Mouse (Mus musculus) hematopoietic multipotent progenitor cell, adult 10-12 weeks (in vitro differentiated cells): ENCODE measurements around the gene Gm14851. TPM values are rescaled to one million over a fixed set of nuclear protein-coding genes. Genes with fewer than 3 reads are reported as not detected.

Experiments
- polyA plus RNA-seq: library from polyadenylated mRNA; stranded (reverse); fragments of >175 nt; gene quantifications from 2 replicates; pipeline ENCODE4 v1.2.3, GENCODE M21; 2012; ENCODE audit warnings: low replicate concordance

Gene Gm14851
- polyA plus RNA-seq = not detected in 2 replicates

DNA sequence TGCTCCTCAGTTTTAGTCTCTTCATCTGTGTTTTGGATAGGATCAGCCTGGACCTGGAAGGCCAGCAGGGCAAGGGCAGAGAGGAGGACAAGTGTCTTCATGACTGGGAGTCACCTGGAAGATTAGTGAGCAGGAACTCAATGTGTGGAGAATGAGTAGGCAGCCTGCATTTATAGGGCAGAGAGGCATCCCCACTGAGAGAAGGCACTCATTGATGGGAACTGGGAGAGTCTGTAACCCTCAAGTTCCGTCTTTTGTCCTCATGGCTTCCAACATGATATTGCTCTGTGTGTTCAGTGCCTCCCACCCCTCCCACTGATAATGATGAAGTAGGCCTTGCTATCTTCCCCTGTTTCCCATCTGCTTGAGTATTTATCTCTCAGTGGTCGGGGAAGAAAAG is at the start of gene Gm14851:
Gene Gm14851, minus strand, starts transcription at position 101 of the 400 bp plus-strand sequence.

GRCm38 (mm10) chr8:21134342-21134741 is 38.5 kb upstream of the Gm14851 start, which contains the start of gene Defa30:
Gene Defa30, plus strand, starts transcription at chr8:21134642.

DNA sequence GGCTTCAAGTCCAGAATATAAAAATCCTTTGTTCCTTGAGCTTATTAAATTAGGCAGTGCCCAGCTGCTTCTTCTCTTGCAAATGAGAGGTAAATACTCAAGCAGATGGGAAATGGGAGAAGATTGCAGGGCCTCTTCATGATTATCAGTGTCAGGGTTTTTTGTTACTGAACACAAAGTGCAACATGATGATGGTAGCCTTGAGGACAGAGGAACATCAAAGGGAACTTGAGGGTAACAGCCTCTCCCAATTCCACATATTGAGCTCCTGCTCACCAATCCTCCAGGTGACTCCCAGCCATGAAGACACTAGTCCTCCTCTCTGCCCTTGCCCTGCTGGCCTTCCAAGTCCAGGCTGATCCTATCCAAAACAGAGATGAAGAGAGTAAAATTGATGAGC is 11.7 kb downstream of the Gm14851 start, which contains the start of gene Defa25:
Gene Defa25, plus strand, starts transcription at position 301 of the 400 bp plus-strand sequence.

DNA sequence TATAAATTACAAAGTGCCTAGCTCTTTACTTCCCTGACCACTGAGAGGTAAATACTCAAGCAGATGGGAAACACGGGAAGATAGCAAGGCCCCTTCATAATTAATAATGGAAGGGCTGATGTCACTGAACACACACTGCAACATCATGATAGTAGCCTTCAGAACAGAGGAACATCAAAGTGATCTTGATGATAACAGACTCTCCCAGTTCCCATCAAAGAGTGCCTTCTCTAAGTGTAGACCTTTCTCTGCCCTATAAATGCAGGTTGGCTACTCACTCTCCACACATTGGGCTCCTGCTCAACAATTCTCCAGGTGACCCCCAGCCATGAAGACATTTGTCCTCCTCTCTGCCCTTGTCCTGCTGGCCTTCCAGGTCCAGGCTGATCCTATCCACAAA is 31.1 kb downstream of the Gm14851 start, which contains the start of gene Defa35:
Gene Defa35, plus strand, starts transcription at position 301 of the 400 bp plus-strand sequence.

GRCm38 (mm10) chr8:21054747-21055146 is 41.1 kb downstream of the Gm14851 start, which contains the start of gene Defa23:
Gene Defa23, plus strand, starts transcription at chr8:21055047.

Other genes with a start within 250 kb of the Gm14851 start
- gene Defb33, start 203.4 kb downstream of the Gm14851 start, polyA plus RNA-seq = not detected in 2 replicates
- gene Gm15056, start 193.4 kb downstream of the Gm14851 start, polyA plus RNA-seq = not detected in 2 replicates
- not detected in 2 replicates for gene Gm6040, start 174.0 kb downstream of the Gm14851 start, polyA plus RNA-seq
- gene AY761185, start 151.3 kb downstream of the Gm14851 start, polyA plus RNA-seq = not detected in 2 replicates
- gene Defa21, start 70.5 kb downstream of the Gm14851 start, polyA plus RNA-seq = not detected in 2 replicates
- gene Defa23, start 41.0 kb downstream of the Gm14851 start, polyA plus RNA-seq = not detected in 2 replicates
- not detected in 2 replicates for gene Defa35, start 31.0 kb downstream of the Gm14851 start, polyA plus RNA-seq
- gene Defa25, start 11.6 kb downstream of the Gm14851 start, polyA plus RNA-seq = not detected in 2 replicates
- gene Defa30, start 38.6 kb upstream of the Gm14851 start, polyA plus RNA-seq = not detected in 2 replicates
- gene Defa22, start 66.2 kb upstream of the Gm14851 start, polyA plus RNA-seq = not detected in 2 replicates
- gene Defa31, start 95.6 kb upstream of the Gm14851 start, polyA plus RNA-seq = not detected in 2 replicates
- not detected in 2 replicates for gene Gm15293, start 105.5 kb upstream of the Gm14851 start, polyA plus RNA-seq
- not detected in 2 replicates for gene Gm15292, start 153.7 kb upstream of the Gm14851 start, polyA plus RNA-seq
- not detected in 2 replicates for gene Defa27, start 219.5 kb upstream of the Gm14851 start, polyA plus RNA-seq
- not detected in 2 replicates for gene Defa29, start 231.0 kb upstream of the Gm14851 start, polyA plus RNA-seq